Mouse (Mus musculus) monocyte, adult 2 months (primary cell): ENCODE measurements around the gene Sucla2.
"Not testable (repeated sequence)": the region's sequence is repeated elsewhere in the genome, so short reads cannot be mapped to it uniquely, and the experiment has no call there.

ENCODE experiments used
- DNase-seq, 2 experiments: peaks; one replicate each; pipeline ENCODE4 v3.0.0; 2022; ENCODE audit warnings: low spot score in 2 of 2, low read depth in 1 of 2

Gene Sucla2

GRCm38 (mm10) chr14:73508630-73509395 is 16.3 kb upstream of the Sucla2 start:
- DNase-seq, result no peak

DNA sequence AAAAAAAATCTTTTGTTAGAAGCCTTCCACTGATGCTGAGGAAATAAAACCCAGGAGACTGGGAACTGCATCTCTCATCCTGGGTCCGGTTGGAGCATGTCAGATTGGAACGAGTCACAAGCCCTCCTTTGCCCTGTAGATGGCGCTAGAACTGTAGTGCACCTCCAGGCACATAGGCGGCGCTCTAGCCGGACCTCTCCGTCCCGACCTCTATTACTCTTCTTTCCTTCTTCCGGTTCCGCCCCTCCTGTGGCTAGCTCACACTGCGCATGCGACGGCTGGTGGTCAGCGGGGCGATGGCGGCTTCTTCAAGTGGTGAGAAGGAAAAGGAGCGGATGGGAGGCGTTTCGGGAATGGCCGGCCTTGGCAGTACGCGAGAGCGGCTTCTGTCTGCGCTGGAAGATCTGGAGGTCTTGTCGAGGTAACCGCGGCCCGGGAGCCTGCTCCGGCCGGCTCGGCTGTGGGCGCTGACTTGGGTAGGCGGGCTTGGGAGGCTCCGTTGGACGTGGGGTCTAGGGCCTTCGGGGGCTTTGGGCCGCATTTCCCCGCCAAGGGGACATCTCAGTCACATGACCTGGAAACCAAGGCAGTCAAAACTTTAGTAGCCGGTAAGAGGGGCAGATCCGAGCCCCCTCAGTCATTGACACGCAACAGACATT is 15.2 kb upstream of the Sucla2 start, which contains the start of gene Med4:
TSS of gene Med4 (plus strand) at position 261 of the 659 bp plus-strand sequence.
- peak; percentile 89 to 92 for DNase-seq

DNA sequence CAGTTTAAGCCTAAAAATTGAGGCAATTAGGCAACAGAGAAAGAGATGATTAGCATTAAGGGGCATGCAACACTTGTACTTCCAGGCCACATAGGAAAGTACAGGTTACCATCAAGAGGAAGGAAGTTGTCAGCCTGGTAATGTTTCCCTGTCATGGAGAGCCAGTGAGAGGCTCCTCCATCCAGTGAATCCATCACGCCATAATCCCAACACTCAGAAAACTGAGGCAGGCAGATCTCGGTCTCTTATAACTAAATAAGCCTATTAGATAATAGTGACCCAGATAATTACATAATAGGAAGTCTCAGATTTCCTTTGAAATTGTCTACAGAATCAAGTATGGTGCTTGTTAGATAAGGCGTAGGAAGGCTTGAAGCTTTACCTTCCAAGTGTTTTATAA is 983 bp upstream of the Sucla2 start:
- DNase-seq, result no peak

GRCm38 (mm10) chr14:73528661-73529060 is 3.5 kb downstream of the Sucla2 start:
- DNase-seq, result not testable (repeated sequence)

GRCm38 (mm10) chr14:73533755-73534465 is 8.8 kb downstream of the Sucla2 start:
- no peak for DNase-seq

DNA sequence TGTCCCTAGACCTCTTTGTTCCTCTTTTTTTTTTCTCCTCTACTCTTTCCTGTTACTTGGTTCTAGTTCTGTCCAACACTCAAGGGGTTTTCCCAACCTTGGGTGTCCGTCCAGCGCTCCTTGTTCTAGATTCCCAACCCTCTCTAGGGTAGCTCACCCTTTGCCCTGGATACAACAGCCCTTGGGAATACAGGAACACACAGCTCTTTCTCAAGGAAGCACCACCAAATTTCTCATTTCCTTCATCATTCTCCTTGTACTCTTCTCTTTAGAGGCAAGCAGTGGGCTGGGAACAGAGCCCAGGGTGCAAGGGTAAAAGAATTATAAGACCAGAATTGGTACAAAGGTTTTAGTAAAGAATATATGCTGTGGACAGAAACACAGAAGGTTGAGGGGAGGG is 10.5 kb downstream of the Sucla2 start:
- no peak for DNase-seq

GRCm38 (mm10) chr14:73543781-73544180 is 18.7 kb downstream of the Sucla2 start:
- no peak for DNase-seq

DNA sequence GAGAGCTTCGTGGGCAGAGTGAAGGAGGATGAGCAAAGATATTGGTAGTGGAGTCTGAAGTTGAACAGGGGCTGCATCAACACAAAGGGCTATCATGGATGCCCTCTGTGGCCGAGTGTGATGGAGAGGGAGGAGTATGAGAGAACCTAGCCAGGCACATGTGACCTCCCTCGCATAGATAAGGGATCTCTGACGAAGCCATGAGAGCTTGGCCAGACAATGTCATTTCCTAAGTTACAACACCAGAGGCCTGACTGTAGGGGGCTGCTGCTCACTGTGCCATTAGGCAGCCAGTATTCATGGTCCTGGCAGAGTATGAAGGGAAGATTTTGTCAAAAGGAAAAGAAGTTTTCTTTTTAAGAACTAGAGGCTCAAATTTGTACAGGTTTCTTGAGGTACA is 21.9 kb downstream of the Sucla2 start:
- DNase-seq, result no peak

DNA sequence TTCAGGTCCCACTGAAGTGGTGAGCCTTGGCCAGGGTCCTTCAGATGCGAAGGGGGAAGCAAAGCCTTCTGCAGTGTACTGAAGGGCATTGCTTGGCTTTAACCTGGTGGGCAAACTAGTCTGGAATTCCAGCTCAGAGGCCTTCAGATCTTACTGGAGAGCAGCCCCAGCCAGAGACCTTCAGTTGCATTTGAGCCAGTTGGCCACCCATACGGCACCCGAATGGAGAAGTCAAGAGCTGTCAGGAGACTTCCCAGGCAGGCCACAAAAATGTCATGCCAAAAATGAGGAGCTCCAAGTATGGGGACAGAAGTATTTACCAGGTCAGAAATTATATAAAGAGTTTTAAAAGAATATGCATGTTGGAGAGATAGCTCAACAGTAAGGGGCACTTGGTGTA is 22.9 kb downstream of the Sucla2 start, which contains the start of gene Nudt15:
TSS of gene Nudt15 (minus strand) at position 192 of the 400 bp plus-strand sequence.
- DNase-seq, result no peak

- no peak for DNase-seq
Observed at GRCm38 (mm10) chr14:73550291-73550690, 25.2 kb downstream of the Sucla2 start.

- DNase-seq, result no peak
Observed at GRCm38 (mm10) chr14:73550732-73551131, 25.6 kb downstream of the Sucla2 start.

- no peak for DNase-seq
Observed at GRCm38 (mm10) chr14:73551164-73551563, 26.0 kb downstream of the Sucla2 start.

DNA sequence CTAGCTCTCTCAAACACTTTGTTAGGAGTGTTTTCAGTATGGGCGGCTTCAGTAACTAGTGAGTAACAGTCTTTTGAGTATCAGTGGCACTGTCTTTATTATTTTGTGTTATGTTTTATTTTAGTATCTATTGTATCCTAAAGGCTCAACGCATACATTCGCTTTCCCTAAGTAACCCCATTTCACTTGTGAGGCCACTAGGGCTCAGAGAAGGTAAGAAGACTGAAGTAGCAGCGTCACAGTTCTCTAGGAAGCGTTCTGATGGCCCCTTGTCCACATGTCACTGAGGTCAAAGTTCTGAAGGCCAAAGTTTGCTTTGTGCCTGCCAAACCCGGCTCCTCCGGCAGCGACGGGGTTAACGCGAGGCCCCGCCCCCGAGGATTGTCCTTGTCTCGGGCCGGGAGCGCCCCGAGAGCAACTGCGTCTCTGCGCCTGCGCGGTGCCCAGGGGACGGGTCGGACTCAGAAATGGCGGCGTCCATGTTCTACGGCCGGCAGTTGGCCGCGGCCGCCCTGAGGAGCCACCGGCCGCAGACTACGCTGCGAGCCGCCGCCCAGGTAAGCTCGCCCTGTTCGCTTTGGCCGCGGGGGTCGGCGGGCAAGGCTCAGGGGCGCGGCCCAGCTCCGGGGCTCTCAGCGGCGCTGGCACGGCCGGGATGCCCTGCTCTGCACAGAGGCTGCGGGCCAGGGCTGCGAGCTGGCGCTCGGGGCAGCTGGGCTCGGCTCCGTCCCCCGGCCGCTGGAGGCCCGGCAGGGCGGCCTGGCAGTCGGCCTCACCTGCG is 27.4 kb downstream of the Sucla2 start:
- DNase-seq, result peak; percentile 84 to 91

DNA sequence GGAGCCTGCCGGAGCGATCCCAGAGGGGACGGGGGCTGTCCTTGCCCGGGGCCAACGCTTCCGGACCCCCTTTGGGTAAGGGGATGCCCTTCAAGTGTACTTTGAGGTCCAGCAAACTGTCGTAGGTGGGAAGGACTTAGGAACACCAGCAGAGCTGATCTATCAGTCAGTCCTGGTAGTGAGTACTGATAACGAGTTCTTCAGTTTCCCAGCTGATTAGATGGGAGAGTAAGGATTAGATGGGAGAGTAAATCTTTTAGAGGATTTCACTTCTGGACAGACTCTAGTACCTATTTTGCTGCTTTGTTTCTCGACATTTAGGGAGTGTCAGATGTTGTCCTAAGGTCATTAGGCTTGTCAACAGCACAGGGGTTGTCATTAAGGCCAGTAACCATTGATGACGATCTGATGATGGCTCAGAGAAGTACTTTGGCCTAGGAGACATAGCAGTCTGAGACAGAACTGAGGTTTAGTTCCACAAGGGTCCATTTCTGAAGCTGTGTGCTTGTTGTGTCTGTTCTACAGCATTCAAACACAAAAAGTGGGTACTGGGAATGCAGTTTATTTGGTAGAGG is 28.1 kb downstream of the Sucla2 start:
- no peak for DNase-seq

DNA sequence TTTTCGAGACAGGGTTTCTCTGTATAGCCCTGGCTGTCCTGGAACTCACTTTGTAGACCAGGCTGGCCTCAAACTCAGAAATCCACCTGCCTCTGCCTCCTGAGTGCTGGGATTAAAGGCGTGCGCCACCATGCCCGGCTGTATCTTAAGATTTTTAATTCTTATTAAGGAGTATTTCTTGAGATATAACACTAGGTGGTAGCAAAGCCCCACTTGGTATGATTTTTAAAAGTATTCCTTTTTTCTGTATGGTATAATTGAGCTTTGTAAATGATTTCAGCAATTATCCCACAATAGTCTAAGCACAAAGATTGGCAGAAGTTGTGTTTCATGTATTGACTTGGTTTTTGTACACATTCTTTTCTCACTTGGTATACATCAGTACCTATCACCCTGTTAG is 44.7 kb downstream of the Sucla2 start:
- not testable (repeated sequence) for DNase-seq

DNA sequence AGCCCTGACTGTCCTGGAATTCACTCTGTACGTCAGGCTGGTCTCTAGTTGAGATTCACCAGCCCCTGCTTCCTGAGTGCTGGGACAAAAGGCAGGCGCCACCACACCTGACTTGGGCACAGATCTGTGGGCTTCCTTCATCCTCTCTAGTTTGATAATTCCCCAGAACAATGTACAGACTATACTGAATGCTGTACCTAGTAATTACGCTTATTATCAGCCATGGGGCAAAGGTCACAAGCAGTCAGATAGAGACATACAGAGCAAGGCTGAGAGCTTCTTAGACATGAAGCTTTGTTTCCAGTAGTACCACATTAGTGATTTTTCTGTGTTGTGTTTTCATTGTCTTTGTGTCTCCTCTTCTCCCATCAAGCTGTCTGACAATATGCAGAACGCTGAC is 46.0 kb downstream of the Sucla2 start:
- no peak for DNase-seq

DNA sequence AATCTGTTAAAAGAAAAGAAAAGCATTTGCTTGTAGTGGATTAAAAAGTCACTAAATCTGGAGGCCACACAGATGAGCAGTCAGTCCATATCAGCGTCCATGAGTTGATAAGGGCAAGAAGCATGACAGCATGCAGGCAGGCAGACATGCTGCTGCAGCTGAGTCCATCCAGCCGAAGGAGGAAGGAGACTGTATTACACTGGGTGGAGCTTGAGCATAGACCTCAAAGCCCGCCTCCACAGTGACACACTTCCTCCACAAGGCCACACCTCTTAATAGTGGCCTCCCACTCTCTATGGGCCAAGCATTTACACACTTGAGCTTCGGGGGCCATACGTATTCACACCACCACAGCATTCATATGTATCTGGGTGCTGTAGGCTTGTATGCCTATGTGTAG is 48.9 kb downstream of the Sucla2 start:
- DNase-seq, result no peak

DNA sequence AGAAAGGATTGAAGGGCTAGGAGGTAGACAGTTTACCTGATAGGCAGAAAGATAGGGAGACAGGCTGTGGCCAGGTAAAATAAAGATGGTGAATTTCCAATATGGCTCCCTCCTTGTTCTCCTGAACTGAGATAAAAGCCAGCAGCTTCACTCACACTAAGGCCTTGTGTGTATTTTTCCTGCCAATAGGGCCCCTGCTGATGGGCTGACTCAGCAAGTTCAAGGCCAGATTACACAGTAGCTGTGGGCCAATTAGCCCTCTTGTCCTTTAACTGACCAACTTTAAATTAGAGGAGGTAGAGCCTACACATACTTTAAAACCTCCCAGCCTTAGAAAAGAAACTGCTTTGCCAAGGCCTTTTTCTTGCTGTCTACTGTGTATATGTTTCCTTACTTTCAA is 51.2 kb downstream of the Sucla2 start:
- no peak for DNase-seq

DNA sequence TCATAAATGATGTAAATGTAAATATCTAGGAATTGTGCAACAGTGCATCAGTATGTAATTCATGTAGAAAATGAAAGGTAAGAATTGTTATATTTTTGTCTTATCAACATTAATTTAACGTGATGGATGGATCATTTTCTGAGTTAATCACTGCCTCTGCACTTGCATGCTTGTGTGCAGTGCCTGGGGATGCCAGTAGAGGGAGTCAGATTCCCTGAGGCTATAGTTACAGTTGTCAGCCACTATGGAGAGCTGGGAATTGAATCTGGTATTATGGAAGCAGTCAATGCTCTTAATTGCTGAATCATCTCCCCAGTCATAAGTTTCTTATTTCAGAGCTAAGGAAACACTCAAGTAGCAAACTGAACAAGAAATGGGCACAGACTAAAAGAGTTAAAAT is 63.0 kb downstream of the Sucla2 start:
- no peak for DNase-seq

DNA sequence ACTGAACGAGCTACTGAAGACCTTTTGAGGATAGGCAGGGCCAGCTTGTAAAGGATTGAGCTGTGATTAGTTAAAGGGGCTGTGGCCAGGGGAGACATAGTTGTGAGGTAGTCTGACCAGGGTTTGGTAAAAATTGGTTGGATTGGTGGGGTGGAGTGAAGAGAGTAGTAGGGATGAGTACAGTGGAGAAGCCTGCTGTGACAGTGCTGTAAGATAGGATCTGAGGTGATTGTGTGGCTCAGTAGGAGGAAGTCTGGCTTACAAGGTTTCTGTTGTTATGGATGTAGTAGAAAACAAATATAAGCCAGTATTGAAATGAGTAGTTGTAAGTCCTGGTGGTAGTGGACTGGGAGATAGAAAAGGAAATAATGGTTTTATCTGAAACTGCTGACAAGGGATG is 67.0 kb downstream of the Sucla2 start:
- no peak for DNase-seq

GRCm38 (mm10) chr14:73599720-73600119 is 74.6 kb downstream of the Sucla2 start:
- DNase-seq, result no peak
